Mouse (Mus musculus) kidney, postnatal 0 days (tissue): ENCODE results near the gene Prdm11. TPM values are rescaled to one million over a fixed set of nuclear protein-coding genes. Genes with fewer than 3 reads are reported as not detected.

Experiments
- ATAC-seq: fragments of 200-750 bp; cut with Nextera tagmentation; replicated peaks from 2 replicates; pipeline ENCODE4 v1.8.0; 2017; ENCODE audit warnings: low read depth, moderate number of reproducible peaks, moderate TSS enrichment, moderate library complexity; ENCODE audit not compliant: low FRiP score
- DNase-seq: peaks from one replicate; pipeline ENCODE4 v3.0.0-alpha.2; 2016; ENCODE audit warnings: low spot score
- H3K27ac ChIP-seq: fragments of 300-500 bp; sonication (generic); 2 replicates; pipeline ENCODE4 v1.5.1; 2014; ENCODE audit warnings: mild to moderate bottlenecking
- H3K27me3 ChIP-seq: fragments of 300-500 bp; sonication (generic); 2 replicates; pipeline ENCODE4 v1.6.1; 2014; ENCODE audit warnings: low read length, mixed read lengths; ENCODE audit not compliant: insufficient read depth
- H3K36me3 ChIP-seq: fragments of 300-500 bp; sonication (generic); 2 replicates; pipeline ENCODE4 v1.6.1; 2014; ENCODE audit warnings: low read length, mixed read lengths; ENCODE audit not compliant: insufficient read depth
- H3K4me1 ChIP-seq: fragments of 300-500 bp; sonication (generic); replicated peaks from 2 replicates; pipeline ENCODE4 v1.6.1; 2014; ENCODE audit warnings: antibody characterized with exemption, low read length, mixed read lengths; ENCODE audit not compliant: insufficient read depth
- H3K4me2 ChIP-seq: fragments of 300-500 bp; sonication (generic); 2 replicates; pipeline ENCODE4 v1.6.1; 2014; ENCODE audit warnings: mild to moderate bottlenecking, low read length, moderate library complexity, mixed read lengths
- H3K4me3 ChIP-seq: fragments of 300-500 bp; sonication (generic); replicated peaks from 2 replicates; pipeline ENCODE4 v1.5.1; 2014; ENCODE audit warnings: low read depth, low read length
- H3K9ac ChIP-seq: fragments of 300-500 bp; sonication (generic); 2 replicates; pipeline ENCODE4 v1.6.1; 2014; ENCODE audit warnings: low read depth, low read length
- H3K9me3 ChIP-seq: fragments of 300-500 bp; sonication (generic); replicated peaks from 2 replicates; pipeline ENCODE4 v1.6.1; 2016; ENCODE audit warnings: low read length, inconsistent platforms, mixed read lengths
- CTCF ChIP-seq: IDR thresholded peaks from 2 replicates; pipeline ENCODE4 v1.5.1; 2016; ENCODE audit warnings: antibody characterized with exemption, low read depth, mild to moderate bottlenecking, moderate library complexity
- WGBS: fragments of 180-500 bp; shearing (Covaris S2); extraction: QIAGEN DNeasy Blood & Tissue Kit; methylation state at CpG from one replicate; pipeline ENCODE4 v1.1.7; 2014; 5-methylcytosine and 5-hydroxymethylcytosine counted together
- polyA plus RNA-seq: library from polyadenylated mRNA; unstranded; fragments of >200 nt; fragmentation: Nextera tagmentation; extraction: Ambion mirVana; gene quantifications from 2 replicates; pipeline ENCODE4 v1.2.1, GENCODE M21; 2015

The Prdm11 gene
- polyA plus RNA-seq, 1 experiment from 2014 or later, result 4.9 TPM

DNA sequence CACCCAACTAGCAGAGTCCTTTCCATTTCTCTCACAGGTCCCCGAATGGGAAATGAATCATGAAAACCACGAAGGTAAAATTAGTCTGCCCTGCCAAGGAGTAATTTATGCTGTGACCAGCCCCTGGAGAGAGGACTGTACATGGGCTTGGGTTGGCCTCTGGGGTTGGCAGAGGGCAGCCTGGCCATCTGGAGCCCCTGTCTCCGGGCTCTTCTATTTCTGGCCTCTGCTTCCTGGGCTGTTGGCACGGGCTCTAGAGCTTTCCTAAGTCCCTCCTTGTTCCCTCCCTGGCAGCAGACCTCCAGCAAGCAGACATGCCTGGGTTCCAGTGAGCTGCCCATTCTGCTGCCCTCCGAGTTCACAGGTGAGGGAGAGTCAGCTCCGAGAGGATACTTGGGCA, 15.9 kb downstream of the Prdm11 start:
- no peak overlapping the region for H3K27ac ChIP-seq
- WGBS, result 59% methylated on average over 6 of the region's 6 CpGs
- H3K36me3 ChIP-seq, result no peaks in the 10 kb centered on the region
- H3K4me3 ChIP-seq, result no peak overlapping the region
- no peak overlapping the region for H3K4me2 ChIP-seq
- TF ChIP-seq CTCF, result no peak
- H3K9me3 ChIP-seq, result no peaks in the 10 kb centered on the region
- ATAC-seq (no peak), DNase-seq (no peak)
- peaks cover 15% of the 10 kb centered on the region; the same call in 1 of the 2 replicates for H3K4me1 ChIP-seq
- no peak overlapping the region for H3K9ac ChIP-seq
- no peaks in the 10 kb centered on the region for H3K27me3 ChIP-seq

GRCm38 (mm10) chr2:93029267-93030060, 16.5 kb downstream of the Prdm11 start:
- ATAC-seq, result no peak
- Histone ChIP-seq H3K9me3 (no peaks in the 10 kb centered on the region), H3K4me2 (0 out of 2 replicates have a peak overlapping the region, but pooled peaks have one; percentile 7), H3K9ac (no peak overlapping the region), H3K4me1 (peaks cover 15% of the 10 kb centered on the region; the same call in 1 of the 2 replicates), H3K4me3 (no peak overlapping the region), H3K36me3 (no peaks in the 10 kb centered on the region), H3K27me3 (no peaks in the 10 kb centered on the region), H3K27ac (peak overlapping the region; percentile 47; the same call in 1 of the 2 replicates)
- WGBS, result 38% methylated on average over 14 of the region's 14 CpGs
- peak; percentile 41 for TF ChIP-seq CTCF
- no peak for DNase-seq

GRCm38 (mm10) chr2:93028865-93029264, 17.1 kb downstream of the Prdm11 start:
- ATAC-seq (no peak), DNase-seq (no peak)
- peak; percentile 31; the same call in 1 of the 2 replicates for TF ChIP-seq CTCF
- no peak overlapping the region for H3K9ac ChIP-seq
- H3K4me3 ChIP-seq, result no peak overlapping the region
- peaks cover 15% of the 10 kb centered on the region; the same call in 1 of the 2 replicates for H3K4me1 ChIP-seq
- H3K9me3 ChIP-seq, result no peaks in the 10 kb centered on the region
- peak overlapping the region; percentile 47; the same call in 1 of the 2 replicates for H3K27ac ChIP-seq
- WGBS, result 64% methylated on average over 6 of the region's 6 CpGs
- no peaks in the 10 kb centered on the region for H3K27me3 ChIP-seq
- H3K36me3 ChIP-seq, result no peaks in the 10 kb centered on the region
- H3K4me2 ChIP-seq, result no peak overlapping the region

- Histone ChIP-seq H3K9ac (no peak overlapping the region), H3K9me3 (no peaks in the 10 kb centered on the region), H3K36me3 (no peaks in the 10 kb centered on the region), H3K27me3 (no peaks in the 10 kb centered on the region), H3K27ac (no peak overlapping the region), H3K4me3 (no peak overlapping the region), H3K4me1 (peaks cover 15% of the 10 kb centered on the region; the same call in 1 of the 2 replicates), H3K4me2 (no peak overlapping the region)
- WGBS, result 86% methylated on average over 7 of the region's 7 CpGs
- ATAC-seq, result no peak
- DNase-seq, result no peak
- no peak for TF ChIP-seq CTCF
Observed at GRCm38 (mm10) chr2:93027713-93028112, 18.3 kb downstream of the Prdm11 start.

DNA sequence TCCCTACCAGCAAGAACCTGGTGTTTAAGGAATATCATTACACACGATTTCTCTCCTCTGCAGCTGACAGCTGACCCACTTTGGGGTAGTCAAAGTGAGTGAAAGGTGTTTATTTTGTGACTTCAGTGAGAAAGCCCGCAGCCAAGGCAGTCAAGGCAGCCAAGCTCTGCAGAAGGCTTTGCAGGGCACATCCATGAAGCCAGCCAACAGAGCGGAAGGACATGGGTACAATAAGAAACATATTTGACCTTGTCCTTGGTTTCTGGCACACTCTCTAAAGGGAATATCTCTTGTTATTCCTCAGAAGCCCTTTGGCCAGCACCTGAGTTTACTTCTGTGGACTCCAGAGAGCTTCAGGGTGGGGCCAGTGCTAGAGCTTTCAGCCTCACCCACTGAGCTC, 21.5 kb downstream of the Prdm11 start:
- 79% methylated on average over 3 of the region's 3 CpGs for WGBS
- no peak for TF ChIP-seq CTCF
- Histone ChIP-seq H3K36me3 (no peaks in the 10 kb centered on the region), H3K4me3 (no peak overlapping the region), H3K27me3 (no peaks in the 10 kb centered on the region), H3K9ac (no peak overlapping the region), H3K27ac (no peak overlapping the region), H3K4me2 (no peak overlapping the region), H3K9me3 (no peaks in the 10 kb centered on the region), H3K4me1 (no peaks in the 10 kb centered on the region; the same call in 1 of the 2 replicates)
- ATAC-seq, result no peak
- DNase-seq, result no peak

GRCm38 (mm10) chr2:93018854-93019253, 27.1 kb downstream of the Prdm11 start:
- Histone ChIP-seq H3K9ac (no peak overlapping the region), H3K27ac (no peak overlapping the region; the same call in 1 of the 2 replicates), H3K4me2 (no peak overlapping the region), H3K4me3 (no peak overlapping the region), H3K36me3 (no peaks in the 10 kb centered on the region), H3K27me3 (no peaks in the 10 kb centered on the region), H3K4me1 (peaks cover 13% of the 10 kb centered on the region), H3K9me3 (no peaks in the 10 kb centered on the region)
- no peak for DNase-seq
- ATAC-seq, result no peak
- 63% methylated on average over 5 of the region's 5 CpGs for WGBS
- no peak for TF ChIP-seq CTCF
